ENCODE assay signal across 18 mouse cellular contexts in the genomic region with DNA sequence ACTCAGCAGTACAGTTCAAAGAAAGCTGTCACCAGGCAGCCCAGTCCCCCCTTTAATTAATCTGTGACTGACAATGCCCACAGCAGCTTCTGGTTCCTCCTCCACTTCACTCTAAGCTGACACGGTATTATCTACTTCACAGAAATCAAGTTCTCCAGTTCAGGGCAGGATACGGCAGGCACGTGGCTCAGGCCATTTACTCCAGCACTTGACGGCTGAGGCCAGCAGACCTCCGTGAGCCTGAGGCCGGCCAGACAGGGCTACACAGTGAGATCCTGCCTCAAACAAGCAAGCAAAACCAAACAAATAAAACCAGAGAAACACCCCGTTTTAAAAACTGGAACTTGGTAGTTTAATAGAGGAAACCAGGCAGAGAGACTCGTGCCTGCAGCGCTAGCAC. TPM values are rescaled to one million over a fixed set of nuclear protein-coding genes. Genes with fewer than 3 reads are reported as not detected.
A peak's percentile ranks its signal among the peaks of the same experiment; 100 is the strongest.
DNase-seq lines count a peak whose midpoint lies in the region; ATAC-seq and TF ChIP-seq lines count a peak whose summit lies in the region.
"Had no signal": no experiment of that assay in that cellular context is flagged by ENCODE, and none has a peak within 500 bp of the region (broad histone marks: within the 10 kb centered on the region; RNA-seq: fewer than 3 reads in every experiment).

No protein-coding gene starts in this region.

- no peak overlapping the region for H3K9ac ChIP-seq in liver, embryonic 12.5 days
- no peak overlapping the region for H3K9ac ChIP-seq in liver, postnatal 0 days (replicated peaks)
- H3K9ac ChIP-seq in hindbrain, embryonic 16.5 days (ENCODE audit: low read depth, low read length): no peak overlapping the region

- H3K9me3 ChIP-seq in liver, embryonic 12.5 days (replicated peaks): no peaks in the 10 kb centered on the region
- no peaks in the 10 kb centered on the region for H3K9me3 ChIP-seq in liver, postnatal 0 days (ENCODE audit: low read length)
- no peaks in the 10 kb centered on the region for H3K9me3 ChIP-seq in heart, embryonic 10.5 days
- no peaks in the 10 kb centered on the region for H3K9me3 ChIP-seq in hindbrain, embryonic 16.5 days (ENCODE audit: control insufficient read depth, low read length)

- peaks cover 74% of the 10 kb centered on the region for H3K36me3 ChIP-seq in liver, embryonic 12.5 days
- H3K36me3 ChIP-seq in liver, postnatal 0 days (replicated peaks; ENCODE audit: insufficient read depth, low read length): peaks cover 4% of the 10 kb centered on the region
- H3K36me3 ChIP-seq in heart, embryonic 10.5 days: peaks cover 49% of the 10 kb centered on the region
- H3K36me3 ChIP-seq in hindbrain, embryonic 16.5 days (ENCODE audit: control insufficient read depth, insufficient read depth, low read length): peaks cover 17% of the 10 kb centered on the region

- peaks cover 80% of the 10 kb centered on the region for H3K4me1 ChIP-seq in liver, embryonic 12.5 days
- peaks cover 16% of the 10 kb centered on the region for H3K4me1 ChIP-seq in liver, postnatal 0 days (ENCODE audit: insufficient read depth)
- peaks cover 68% of the 10 kb centered on the region for H3K4me1 ChIP-seq in heart, embryonic 10.5 days
- H3K4me1 ChIP-seq in hindbrain, embryonic 16.5 days (ENCODE audit: control insufficient read depth, insufficient read depth, low read depth, low read length): peaks cover 6% of the 10 kb centered on the region; the same call in 1 of the 2 replicates

- H3K4me2 ChIP-seq in liver, embryonic 12.5 days: no peak overlapping the region
- H3K4me2 ChIP-seq in liver, postnatal 0 days (ENCODE audit: low read depth, low read length): no peak overlapping the region
- no peak overlapping the region for H3K4me2 ChIP-seq in hindbrain, embryonic 16.5 days (ENCODE audit: low read length)

- no peaks in the 10 kb centered on the region for H3K27me3 ChIP-seq in liver, embryonic 12.5 days (replicated peaks)
- H3K27me3 ChIP-seq in liver, postnatal 0 days (ENCODE audit: insufficient read depth, low read length): no peaks in the 10 kb centered on the region
- H3K27me3 ChIP-seq in heart, embryonic 10.5 days (ENCODE audit: insufficient read depth, poor library complexity, severe bottlenecking): no peaks in the 10 kb centered on the region
- no peaks in the 10 kb centered on the region for H3K27me3 ChIP-seq in hindbrain, embryonic 16.5 days (replicated peaks; ENCODE audit: control insufficient read depth, insufficient read depth, low read length)

- 47% methylated on average over 9 of the region's 9 CpGs for WGBS in liver, embryonic 12.5 days (ENCODE audit: insufficient replicate concordance)
- 55% methylated on average over 9 of the region's 9 CpGs for WGBS in liver, postnatal 0 days (ENCODE audit: insufficient replicate concordance)
- 48% methylated on average over 9 of the region's 9 CpGs for WGBS in heart, embryonic 10.5 days
- 69% methylated on average over 9 of the region's 9 CpGs for WGBS in hindbrain, embryonic 16.5 days

- DNase-seq in gastrocnemius, adult 2 months: peak; percentile 71
- no peak for DNase-seq in gastrocnemius, postnatal 4 days (ENCODE audit: low spot score in 2 of 2)
- no peak for DNase-seq in liver, postnatal 0 days
- DNase-seq in heart, embryonic 10.5 days (ENCODE audit: low spot score): no peak
- DNase-seq in T-cell, adult 2 months (ENCODE audit: low spot score): no peak
- DNase-seq: adrenal gland, adult 8-10 months; cerebellum, adult 8-10 months; embryo, embryonic 11 days; thymus, postnatal 36 days had no signal

- H3K27ac ChIP-seq in gastrocnemius, adult 2 months: peak overlapping the region; percentile 97
- 0 out of 2 replicates have a peak overlapping the region, but pooled peaks have one; percentile 1 for H3K27ac ChIP-seq in liver, embryonic 12.5 days
- H3K27ac ChIP-seq in liver, postnatal 0 days (ENCODE audit: low read depth): no peak overlapping the region
- peak overlapping the region; percentile 54 for H3K27ac ChIP-seq in heart, embryonic 10.5 days
- H3K27ac ChIP-seq in hindbrain, embryonic 16.5 days (ENCODE audit: low read depth, low read length): peak overlapping the region; percentile 42
- H3K27ac ChIP-seq: stomach, postnatal 0 days had no signal

- TF ChIP-seq CTCF in gastrocnemius, adult 2 months (IDR thresholded peaks at IDR 0.05): no peak
- TF ChIP-seq CTCF in liver, postnatal 0 days (IDR thresholded peaks at IDR 0.05; ENCODE audit: low read depth): no peak

- no peak overlapping the region for H3K4me3 ChIP-seq in gastrocnemius, adult 2 months
- H3K4me3 ChIP-seq in liver, embryonic 12.5 days: no peak overlapping the region
- no peak overlapping the region for H3K4me3 ChIP-seq in liver, postnatal 0 days (ENCODE audit: low read depth, low read length)
- H3K4me3 ChIP-seq in heart, embryonic 10.5 days: 0 out of 2 replicates have a peak overlapping the region, but pooled peaks have one; percentile 0
- H3K4me3 ChIP-seq in hindbrain, embryonic 16.5 days (ENCODE audit: low read length): no peak overlapping the region

- intact Hi-C loops in gastrocnemius, adult 2 months (cut with DNase I): loop anchor here (5.0 kb wide), 1 partner anchor 36 kb away; the partner anchor contains the start of gene Nudt3

- ATAC-seq in liver, embryonic 12.5 days: no peak
- ATAC-seq in liver, postnatal 0 days: no peak
- no peak for ATAC-seq in hindbrain, embryonic 16.5 days
- ATAC-seq in frontal cortex, adult (ENCODE audit: low TSS enrichment): no peak

- TF ChIP-seq EP300 in liver, postnatal 0 days (IDR thresholded peaks at IDR 0.05; ENCODE audit: low read depth): no peak

RNA-seq across cellular contexts. Expression of gene AI413582, which starts 21.1 kb away (rescaled TPM):
- total RNA-seq in gastrocnemius, adult 2 months (2021): 1 to 10 TPM; 3.0 to 3.3 TPM
- total RNA-seq in gastrocnemius, postnatal 4 days (2021): 1 to 10 TPM; 5.4 to 7.0 TPM
- 14.1 and 16.8 TPM in 2 replicates for polyA plus RNA-seq in liver, embryonic 12.5 days (2016; fragmentation: Nextera tagmentation; extraction: Ambion mirVana)
- polyA plus RNA-seq in liver, postnatal 0 days (2015; fragmentation: Nextera tagmentation; extraction: Ambion mirVana): 15.0 and 16.7 TPM in 2 replicates
- 19.7 and 21.0 TPM in 2 replicates for polyA plus RNA-seq in heart, embryonic 10.5 days (2016; fragmentation: Nextera tagmentation; extraction: Ambion mirVana)
- polyA plus RNA-seq in hindbrain, embryonic 16.5 days (2015; fragmentation: Nextera tagmentation; extraction: Ambion mirVana): 77.2 and 83.3 TPM in 2 replicates

RNA-seq across cellular contexts. Expression of gene Hmga1, which starts 30.4 kb away (rescaled TPM):
- total RNA-seq in gastrocnemius, adult 2 months (2021): 10 to 100 TPM; 29.6 to 34.1 TPM
- total RNA-seq in gastrocnemius, postnatal 4 days (2021): 10 to 100 TPM; 48.5 to 51.3 TPM
- 295 and 306 TPM in 2 replicates for polyA plus RNA-seq in liver, embryonic 12.5 days (2016; fragmentation: Nextera tagmentation; extraction: Ambion mirVana)
- polyA plus RNA-seq in liver, postnatal 0 days (2015; fragmentation: Nextera tagmentation; extraction: Ambion mirVana): 64.0 and 64.9 TPM in 2 replicates
- 438 and 609 TPM in 2 replicates for polyA plus RNA-seq in heart, embryonic 10.5 days (2016; fragmentation: Nextera tagmentation; extraction: Ambion mirVana)
- polyA plus RNA-seq in hindbrain, embryonic 16.5 days (2015; fragmentation: Nextera tagmentation; extraction: Ambion mirVana): 144 and 155 TPM in 2 replicates

RNA-seq across cellular contexts. Expression of gene Nudt3, which starts 36.6 kb away (rescaled TPM):
- total RNA-seq in gastrocnemius, adult 2 months (2021): 100 to 1,000 TPM; 222 to 261 TPM
- total RNA-seq in gastrocnemius, postnatal 4 days (2021): 100 to 1,000 TPM; 316 to 327 TPM
- 51.2 and 53.9 TPM in 2 replicates for polyA plus RNA-seq in liver, embryonic 12.5 days (2016; fragmentation: Nextera tagmentation; extraction: Ambion mirVana)
- 17.9 and 20.2 TPM in 2 replicates for polyA plus RNA-seq in liver, postnatal 0 days (2015; fragmentation: Nextera tagmentation; extraction: Ambion mirVana)
- polyA plus RNA-seq in heart, embryonic 10.5 days (2016; fragmentation: Nextera tagmentation; extraction: Ambion mirVana): 89.7 and 107 TPM in 2 replicates
- 253 and 269 TPM in 2 replicates for polyA plus RNA-seq in hindbrain, embryonic 16.5 days (2015; fragmentation: Nextera tagmentation; extraction: Ambion mirVana)

RNA-seq across cellular contexts. Expression of gene RPS10-NUDT3, which starts 48.4 kb away (rescaled TPM):
- total RNA-seq in gastrocnemius, adult 2 months (2021): 1 to 10 TPM in 1 of 2 experiments, not detected in 1; 1.4 TPM
- total RNA-seq in gastrocnemius, postnatal 4 days (2021): not detected
- not detected in 2 replicates for polyA plus RNA-seq in liver, embryonic 12.5 days (2016; fragmentation: Nextera tagmentation; extraction: Ambion mirVana)
- polyA plus RNA-seq in liver, postnatal 0 days (2015; fragmentation: Nextera tagmentation; extraction: Ambion mirVana): not detected in 2 replicates
- polyA plus RNA-seq in heart, embryonic 10.5 days (2016; fragmentation: Nextera tagmentation; extraction: Ambion mirVana): not detected in 2 replicates
- polyA plus RNA-seq in hindbrain, embryonic 16.5 days (2015; fragmentation: Nextera tagmentation; extraction: Ambion mirVana): not detected in 2 replicates
- total RNA-seq: adrenal gland, adult 8-10 months; hematopoietic stem cell, adult 5-6 weeks; left cerebral cortex, postnatal 36 days had no signal
- polyA plus RNA-seq: kidney, embryonic 16.5 days; liver, embryonic 16.5 days; spleen, adult 2 months; stomach, postnatal 0 days had no signal

RNA-seq across cellular contexts. Expression of gene Rps10, which starts 49.8 kb away (rescaled TPM):
- total RNA-seq in gastrocnemius, adult 2 months (2021): 100 to 1,000 TPM; 342 to 407 TPM
- 1,000 to 10,000 TPM in 1 of 2 experiments, 100 to 1,000 TPM in 1; 893 to 1,001 TPM for total RNA-seq in gastrocnemius, postnatal 4 days (2021)
- 898 and 941 TPM in 2 replicates for polyA plus RNA-seq in liver, embryonic 12.5 days (2016; fragmentation: Nextera tagmentation; extraction: Ambion mirVana)
- 523 and 535 TPM in 2 replicates for polyA plus RNA-seq in liver, postnatal 0 days (2015; fragmentation: Nextera tagmentation; extraction: Ambion mirVana)
- polyA plus RNA-seq in heart, embryonic 10.5 days (2016; fragmentation: Nextera tagmentation; extraction: Ambion mirVana): 629 and 734 TPM in 2 replicates
- 404 and 408 TPM in 2 replicates for polyA plus RNA-seq in hindbrain, embryonic 16.5 days (2015; fragmentation: Nextera tagmentation; extraction: Ambion mirVana)
